Mouse (Mus musculus) myocyte (in vitro differentiated cells): ENCODE measurements at regions not wholly inside any gene's neighbourhood (a gene's known extent, or its start where the extent isn't known, plus 50 kb on each side); places are given as distances from the start of the nearest gene placed in this dataset.

Experiments used
- H3K27me3 ChIP-seq: one replicate; pipeline ENCODE4 v1.6.1; 2011; ENCODE audit not compliant: control insufficient read depth, insufficient read depth, insufficient read length
- H3K36me3 ChIP-seq: one replicate; pipeline ENCODE4 v1.6.1; 2011; ENCODE audit not compliant: control insufficient read depth, insufficient read depth
- H3K4me2 ChIP-seq: one replicate; pipeline ENCODE4 v1.6.1; 2011; ENCODE audit warnings: low read depth, control low read depth
- H3K4me3 ChIP-seq: one replicate; pipeline ENCODE4 v1.5.1; 2011; ENCODE audit warnings: mild to moderate bottlenecking, control low read depth, moderate library complexity
- H3K79me2 ChIP-seq: one replicate; pipeline ENCODE4 v1.6.1; 2011; ENCODE audit not compliant: control insufficient read depth, insufficient read depth
- H3ac ChIP-seq: one replicate; pipeline ENCODE4 v1.6.1; 2011; ENCODE audit not compliant: control insufficient read depth, insufficient read length
- CEBPB ChIP-seq: IDR thresholded peaks from 2 replicates; pipeline ENCODE4 v1.6.1; 2011; ENCODE audit warnings: mild to moderate bottlenecking, moderate library complexity; ENCODE audit not compliant: poor library complexity, insufficient read depth, severe bottlenecking
- E2F4 ChIP-seq: IDR thresholded peaks from one replicate; pipeline ENCODE4 v1.6.1; 2011; ENCODE audit warnings: mild to moderate bottlenecking, control low read depth, moderate library complexity; ENCODE audit not compliant: insufficient read depth
- MAX ChIP-seq: IDR thresholded peaks from one replicate; pipeline ENCODE4 v1.6.1; 2011; ENCODE audit warnings: low read depth, mild to moderate bottlenecking, control low read depth
- MYOD1 ChIP-seq, 3 experiments: IDR thresholded peaks; one replicate each; pipeline ENCODE4 v1.6.1; 2011; ENCODE audit warnings: control low read depth in 2 of 3, low read depth in 2 of 3, mild to moderate bottlenecking in 2 of 3, moderate library complexity in 1 of 3; ENCODE audit not compliant: insufficient read length in 2 of 3, control insufficient read depth in 1 of 3
- MYOG ChIP-seq, 3 experiments: IDR thresholded peaks; one replicate each; pipeline ENCODE4 v1.6.1; 2011; ENCODE audit warnings: control low read depth in 2 of 3, low read depth in 2 of 3, mild to moderate bottlenecking in 2 of 3; ENCODE audit not compliant: insufficient read length in 2 of 3, control insufficient read depth in 1 of 3, insufficient read depth in 1 of 3
- POLR2A ChIP-seq: IDR thresholded peaks from one replicate; pipeline ENCODE4 v1.6.1; 2011; ENCODE audit warnings: low read depth, mild to moderate bottlenecking, control low read depth, moderate library complexity; ENCODE audit not compliant: insufficient read length
- POLR2AphosphoS2 ChIP-seq: IDR thresholded peaks from one replicate; pipeline ENCODE4 v1.6.1; 2011; ENCODE audit warnings: low read depth, control low read depth; ENCODE audit not compliant: insufficient read length
- REST ChIP-seq: IDR thresholded peaks from one replicate; pipeline ENCODE4 v1.6.1; 2011; ENCODE audit warnings: mild to moderate bottlenecking, control low read depth, moderate library complexity; ENCODE audit not compliant: insufficient read depth, insufficient read length
- SRF ChIP-seq: IDR thresholded peaks from one replicate; pipeline ENCODE4 v1.6.1; 2011; ENCODE audit warnings: low read depth; ENCODE audit not compliant: control insufficient read depth, insufficient read length
- TCF12 ChIP-seq: IDR thresholded peaks from one replicate; pipeline ENCODE4 v1.6.1; 2011; ENCODE audit warnings: mild to moderate bottlenecking, control low read depth; ENCODE audit not compliant: poor library complexity, insufficient read depth, severe bottlenecking
- TCF3 ChIP-seq: IDR thresholded peaks from one replicate; pipeline ENCODE4 v1.6.1; 2011; ENCODE audit warnings: low read depth, control low read depth; ENCODE audit not compliant: insufficient read length
- USF1 ChIP-seq: IDR thresholded peaks from one replicate; pipeline ENCODE4 v1.6.1; 2011; ENCODE audit warnings: low read depth, mild to moderate bottlenecking, control low read depth, moderate library complexity

DNA sequence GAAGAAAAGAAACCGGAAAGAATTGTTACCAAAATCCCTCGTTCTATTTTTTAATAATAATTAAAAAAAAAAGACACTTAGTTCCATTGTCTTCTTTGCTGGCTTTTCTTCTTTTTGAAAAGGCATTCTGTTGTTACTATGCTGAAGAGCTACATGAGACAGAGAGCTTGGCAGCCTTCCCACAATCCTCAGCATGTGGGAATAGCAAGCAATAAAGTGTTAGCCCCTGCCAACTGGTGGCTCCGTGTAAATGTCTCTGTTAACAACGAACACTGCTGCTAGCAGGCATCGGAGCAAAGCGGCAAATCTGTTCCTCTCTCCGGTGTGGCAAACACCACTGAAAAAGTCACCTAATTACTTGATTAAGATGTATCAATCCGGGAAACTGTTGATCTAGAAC is 344.6 kb upstream of the Id4 start:
- Histone ChIP-seq H3K36me3 (no peaks in the 10 kb centered on the region), H3ac (no peak overlapping the region), H3K4me3 (no peak overlapping the region), H3K27me3 (no peaks in the 10 kb centered on the region), H3K79me2 (no peaks in the 10 kb centered on the region), H3K4me2 (no peak overlapping the region)
- no peak for TF ChIP-seq POLR2AphosphoS2
- TF ChIP-seq TCF12, result no peak
- no peak for TF ChIP-seq REST

DNA sequence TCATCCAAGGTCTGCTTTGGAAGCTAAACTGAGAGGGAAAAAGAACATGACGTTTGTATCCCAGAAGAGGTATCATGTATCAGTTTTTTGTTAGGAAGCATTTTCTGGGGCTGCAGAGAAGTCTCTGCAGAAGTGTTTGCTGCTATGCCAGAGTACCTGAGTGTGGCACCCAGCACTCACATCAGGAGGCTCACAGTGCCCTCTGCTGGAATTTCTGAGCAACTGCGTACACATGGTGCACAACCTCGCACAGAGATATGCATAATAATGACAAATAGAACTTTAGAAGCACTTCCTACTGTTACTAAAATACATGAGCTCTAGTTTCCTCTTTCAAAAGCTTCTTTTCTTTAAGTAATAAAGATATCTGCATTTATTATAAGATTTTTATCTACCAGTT is 343.7 kb upstream of the Id4 start:
- Histone ChIP-seq H3K4me3 (no peak overlapping the region), H3ac (no peak overlapping the region), H3K4me2 (no peak overlapping the region), H3K79me2 (no peaks in the 10 kb centered on the region), H3K36me3 (no peaks in the 10 kb centered on the region), H3K27me3 (no peaks in the 10 kb centered on the region)
- no peak for TF ChIP-seq E2F4
- no peak for TF ChIP-seq CEBPB
- TF ChIP-seq SRF, result no peak
- no peak for TF ChIP-seq TCF12
- TF ChIP-seq MAX, result no peak
- no peak for TF ChIP-seq REST
- no peak for TF ChIP-seq POLR2A
- no peak for TF ChIP-seq MYOD1 (IDR thresholded peaks at IDR 0.05; ENCODE audit: control insufficient read depth in 1 of 3, insufficient read length in 2 of 3, low read depth in 2 of 3)
- TF ChIP-seq TCF3, result no peak
- no peak for TF ChIP-seq POLR2AphosphoS2
- no peak for TF ChIP-seq USF1
- TF ChIP-seq MYOG (IDR thresholded peaks at IDR 0.05; ENCODE audit: control insufficient read depth in 1 of 3, insufficient read depth in 1 of 3, insufficient read length in 2 of 3, low read depth in 2 of 3), result no peak

DNA sequence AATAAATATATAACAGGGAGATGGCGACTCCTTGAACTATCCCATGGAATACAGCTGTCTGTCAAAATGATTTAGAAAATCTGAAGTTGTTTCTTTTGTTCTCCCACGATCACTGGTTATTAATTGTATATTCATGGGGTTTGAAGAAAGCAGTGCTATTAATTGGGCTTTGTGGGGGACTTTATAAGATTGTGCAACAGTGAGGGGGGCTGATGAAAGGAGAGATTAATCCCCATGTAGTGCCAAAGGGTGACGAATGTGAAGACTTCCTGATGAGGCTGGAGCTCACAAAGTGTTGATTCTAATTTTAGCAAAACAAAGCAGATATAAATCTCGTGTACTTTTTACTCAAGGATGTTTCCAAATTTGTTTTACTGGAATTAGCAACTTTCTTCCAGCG is 340.0 kb upstream of the Id4 start:
- TF ChIP-seq TCF3 (no peak), MYOD1 (IDR thresholded peaks at IDR 0.05; ENCODE audit: control insufficient read depth in 1 of 3, insufficient read length in 2 of 3, low read depth in 2 of 3) (no peak)
- no peak overlapping the region for H3K4me2 ChIP-seq
- H3K27me3 ChIP-seq, result no peaks in the 10 kb centered on the region
- H3K79me2 ChIP-seq, result no peaks in the 10 kb centered on the region
- no peak overlapping the region for H3K4me3 ChIP-seq
- no peaks in the 10 kb centered on the region for H3K36me3 ChIP-seq
- no peak overlapping the region for H3ac ChIP-seq

DNA sequence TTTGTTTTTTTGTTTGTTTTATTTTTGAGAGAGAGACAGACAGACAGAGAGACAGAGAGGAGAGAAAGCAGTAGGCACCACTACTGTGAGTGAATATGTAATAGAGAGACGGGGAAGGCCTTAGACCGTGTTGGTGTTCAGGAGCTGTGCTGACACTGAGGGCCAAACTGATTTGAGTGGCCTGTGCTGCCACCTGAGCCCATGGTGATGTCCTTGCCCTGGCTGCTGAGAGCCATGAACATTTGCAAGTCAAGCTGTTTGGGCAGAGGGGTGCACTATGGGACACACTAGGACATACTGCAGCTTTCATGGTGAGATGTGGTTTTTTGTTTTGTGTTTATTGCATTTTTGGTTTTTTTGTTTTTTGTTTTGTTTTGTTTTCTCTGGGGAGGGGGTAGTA is 320.3 kb upstream of the Id4 start:
- TF ChIP-seq POLR2AphosphoS2 (no peak), MYOG (IDR thresholded peaks at IDR 0.05; ENCODE audit: control insufficient read depth in 1 of 3, insufficient read depth in 1 of 3, insufficient read length in 2 of 3, low read depth in 2 of 3) (no peak), TCF3 (no peak), TCF12 (no peak), USF1 (no peak), CEBPB (no peak), SRF (no peak), MYOD1 (IDR thresholded peaks at IDR 0.05; ENCODE audit: control insufficient read depth in 1 of 3, insufficient read length in 2 of 3, low read depth in 2 of 3) (no peak), E2F4 (no peak), POLR2A (no peak), REST (no peak)
- Histone ChIP-seq H3K4me2 (no peak overlapping the region), H3K79me2 (no peaks in the 10 kb centered on the region), H3K27me3 (no peaks in the 10 kb centered on the region), H3ac (no peak overlapping the region), H3K36me3 (no peaks in the 10 kb centered on the region), H3K4me3 (no peak overlapping the region)

DNA sequence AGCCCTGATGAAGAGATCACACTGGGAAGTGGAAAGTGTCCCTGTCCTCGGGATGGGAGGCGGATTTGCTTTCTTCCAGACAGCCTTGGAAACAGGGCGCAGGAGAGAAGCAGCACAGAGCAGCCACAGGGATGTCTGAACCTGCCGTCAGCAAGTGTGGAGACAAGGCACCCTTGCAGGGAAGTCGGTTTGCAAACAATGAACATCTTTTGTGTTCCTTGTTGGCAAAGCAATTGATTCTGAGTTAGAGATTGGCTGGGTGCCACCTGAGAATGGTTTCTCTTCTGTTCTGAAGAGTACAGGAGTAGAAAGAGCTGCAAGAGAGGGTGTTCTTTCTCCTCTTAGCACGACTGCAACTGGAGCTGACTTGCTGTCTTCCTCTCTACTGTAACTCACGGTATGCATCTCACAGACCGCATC is 318.6 kb upstream of the Id4 start:
- Histone ChIP-seq H3ac (no peak overlapping the region), H3K4me3 (no peak overlapping the region), H3K27me3 (no peaks in the 10 kb centered on the region), H3K79me2 (no peaks in the 10 kb centered on the region), H3K4me2 (no peak overlapping the region), H3K36me3 (no peaks in the 10 kb centered on the region)
- TF ChIP-seq MYOD1 (IDR thresholded peaks at IDR 0.05; ENCODE audit: control insufficient read depth in 1 of 3, insufficient read length in 2 of 3, low read depth in 2 of 3) (no peak), REST (no peak), MAX (no peak), CEBPB (no peak), POLR2AphosphoS2 (no peak), USF1 (no peak), TCF12 (no peak), MYOG (IDR thresholded peaks at IDR 0.05; ENCODE audit: control insufficient read depth in 1 of 3, insufficient read depth in 1 of 3, insufficient read length in 2 of 3, low read depth in 2 of 3) (no peak), SRF (no peak), TCF3 (no peak), POLR2A (no peak), E2F4 (no peak)
